Mouse (Mus musculus): ENCODE results near the gene Nubp2.

- TF ChIP-seq CTCF (conservative IDR thresholded peaks at IDR 0.05; ENCODE audit: insufficient read depth, insufficient read length, low read depth, low read length): no peak
- no peak for TF ChIP-seq POLR2A (IDR thresholded peaks at IDR 0.05; ENCODE audit: low read depth, low read length)
Measured at GRCm38 (mm10) chr17:24857831-24858470, 28.2 kb downstream of the Nubp2 start.
